Mouse (Mus musculus) urinary bladder, postnatal 14 days (tissue): Measurements from ENCODE around the gene Zfp553.

Experiments used
- DNase-seq: peaks from one replicate; pipeline ENCODE4 v3.0.0; 2021; ENCODE audit warnings: low spot score

Gene Zfp553

GRCm38 (mm10) chr7:127271093-127271492 is 38.2 kb downstream of the Zfp553 start:
- DNase-seq, result no peak

GRCm38 (mm10) chr7:127272566-127272965 is 39.7 kb downstream of the Zfp553 start:
- no peak for DNase-seq

- peak; percentile 22 for DNase-seq
These were observed 40.5 kb downstream of the Zfp553 start for GRCm38 (mm10) chr7:127273118-127273923.

- peak; percentile 95 for DNase-seq
These were observed 41.3 kb downstream of the Zfp553 start, which contains the start of gene Sephs2 for GRCm38 (mm10) chr7:127273925-127274789. Sephs2 (minus strand) TSS chr7:127274055.

- no peak for DNase-seq
These were observed 43.7 kb downstream of the Zfp553 start for GRCm38 (mm10) chr7:127276519-127276961.

- DNase-seq, result peak; percentile 32
These were observed 45.5 kb downstream of the Zfp553 start for GRCm38 (mm10) chr7:127278311-127278710.

- no peak for DNase-seq
These were observed 47.2 kb downstream of the Zfp553 start for GRCm38 (mm10) chr7:127280092-127280491.

GRCm38 (mm10) chr7:127281114-127281513 is 48.3 kb downstream of the Zfp553 start:
- no peak for DNase-seq

GRCm38 (mm10) chr7:127282190-127282589 is 49.3 kb downstream of the Zfp553 start:
- no peak for DNase-seq

- no peak for DNase-seq
These were observed 52.3 kb downstream of the Zfp553 start for GRCm38 (mm10) chr7:127285154-127285553.
